Mouse (Mus musculus) cortical plate, adult 2 months (tissue): ENCODE results near the gene Dhx58. TPM values are rescaled to one million over a fixed set of nuclear protein-coding genes. Genes with fewer than 3 reads are reported as not detected.
"Not testable (repeated sequence)": the region's sequence is repeated elsewhere in the genome, so short reads cannot be mapped to it uniquely, and the experiment has no call there.

Experiments
- H3K27ac ChIP-seq: fragments of 200-500 bp; 2 replicates; pipeline ENCODE4 v1.5.1; 2012; ENCODE audit warnings: low read length, control low read depth, inconsistent platforms; ENCODE audit not compliant: insufficient read depth
- H3K4me1 ChIP-seq: fragments of 200-500 bp; 2 replicates; pipeline ENCODE4 v1.6.1; 2011; ENCODE audit warnings: low read length; ENCODE audit not compliant: control insufficient read depth, insufficient read depth
- H3K4me3 ChIP-seq: fragments of 200-500 bp; 2 replicates; pipeline ENCODE4 v1.5.1; 2011; ENCODE audit warnings: mild to moderate bottlenecking, low read length, control low read depth; ENCODE audit not compliant: insufficient read depth
- CTCF ChIP-seq: fragments of 200-500 bp; IDR thresholded peaks from 2 replicates; pipeline ENCODE4 v1.5.1; 2011; ENCODE audit warnings: mild to moderate bottlenecking, control low read depth, low read length; ENCODE audit not compliant: insufficient read depth; ENCODE audit errors: extremely low read depth
- POLR2A ChIP-seq: fragments of 200-500 bp; IDR thresholded peaks from 2 replicates; pipeline ENCODE4 v1.6.1; 2011; ENCODE audit warnings: mild to moderate bottlenecking, low read length, control low read depth; ENCODE audit not compliant: insufficient read depth; ENCODE audit errors: extremely low read depth
- polyA plus RNA-seq: library from polyadenylated mRNA; depleted of rRNA; stranded (reverse); fragments of >200 nt; gene quantifications from 2 replicates; pipeline ENCODE4 v1.2.3, GENCODE M21; 2012; rRNA removed

Dhx58 gene
- polyA plus RNA-seq, 1 experiment: 3.3 TPM

GRCm38 (mm10) chr11:100659806-100660205 lies 44.3 kb downstream of the Dhx58 start:
- no peak for TF ChIP-seq CTCF
- TF ChIP-seq POLR2A: no peak
- no peak overlapping the region for H3K27ac ChIP-seq
- H3K4me3 ChIP-seq: no peak overlapping the region
- H3K4me1 ChIP-seq: peaks cover 2% of the 10 kb centered on the region; the same call in 1 of the 2 replicates

GRCm38 (mm10) chr11:100656458-100656857 lies 47.6 kb downstream of the Dhx58 start:
- Histone ChIP-seq H3K4me3 (no peak overlapping the region), H3K4me1 (peaks cover 2% of the 10 kb centered on the region; the same call in 1 of the 2 replicates), H3K27ac (no peak overlapping the region)
- TF ChIP-seq CTCF: no peak
- no peak for TF ChIP-seq POLR2A

- H3K4me3 ChIP-seq, H3K27ac ChIP-seq, H3K4me1 ChIP-seq: not testable (repeated sequence)
Measured at GRCm38 (mm10) chr11:100655589-100655988, 48.5 kb downstream of the Dhx58 start.

- no peak overlapping the region for H3K4me3 ChIP-seq
- H3K27ac ChIP-seq: no peak overlapping the region
- peaks cover 2% of the 10 kb centered on the region; the same call in 1 of the 2 replicates for H3K4me1 ChIP-seq
- TF ChIP-seq CTCF (no peak), POLR2A (no peak)
Measured at GRCm38 (mm10) chr11:100651748-100652147, 52.3 kb downstream of the Dhx58 start.

- H3K4me3 ChIP-seq: no peak overlapping the region
- peaks cover 2% of the 10 kb centered on the region; the same call in 1 of the 2 replicates for H3K4me1 ChIP-seq
- TF ChIP-seq CTCF (no peak), POLR2A (no peak)
- no peak overlapping the region for H3K27ac ChIP-seq
Measured at GRCm38 (mm10) chr11:100651205-100651604, 52.9 kb downstream of the Dhx58 start.

GRCm38 (mm10) chr11:100648405-100648804 lies 55.7 kb downstream of the Dhx58 start:
- TF ChIP-seq CTCF (no peak), POLR2A (no peak)
- Histone ChIP-seq H3K4me1 (no peaks in the 10 kb centered on the region), H3K4me3 (no peak overlapping the region), H3K27ac (no peak overlapping the region)

GRCm38 (mm10) chr11:100646265-100646664 lies 57.8 kb downstream of the Dhx58 start:
- Histone ChIP-seq H3K4me3 (no peak overlapping the region), H3K27ac (no peak overlapping the region), H3K4me1 (no peaks in the 10 kb centered on the region)
- no peak for TF ChIP-seq POLR2A
- peak; percentile 38; the same call in 1 of the 2 replicates for TF ChIP-seq CTCF

Other genes starting within 250 kb of the Dhx58 start
- 13.8 TPM in 2 replicates for gene Klhl11, start 231.5 kb downstream of the Dhx58 start, polyA plus RNA-seq
- gene Acly, start 176.3 kb downstream of the Dhx58 start, polyA plus RNA-seq: 87.1 and 94.6 TPM in 2 replicates
- 1.8 and 2.0 TPM in 2 replicates for gene Ttc25, start 158.7 kb downstream of the Dhx58 start, polyA plus RNA-seq
- 396 and 492 TPM in 2 replicates for gene Cnp, start 129.4 kb downstream of the Dhx58 start, polyA plus RNA-seq
- 19.6 and 20.9 TPM in 2 replicates for gene Nkiras2, start 85.0 kb downstream of the Dhx58 start, polyA plus RNA-seq
- gene Dnajc7, start 84.1 kb downstream of the Dhx58 start, polyA plus RNA-seq: 165 and 175 TPM in 2 replicates
- gene Zfp385c, start 11.8 kb downstream of the Dhx58 start, polyA plus RNA-seq: 0.17 and 0.62 TPM in 2 replicates
- gene Kat2a, start 8.2 kb upstream of the Dhx58 start, polyA plus RNA-seq: 64.4 and 65.2 TPM in 2 replicates
- gene Hspb9, start 9.6 kb upstream of the Dhx58 start, polyA plus RNA-seq: 0.19 TPM in 1 of 2 replicates, not detected in the other
- 196 and 207 TPM in 2 replicates for gene Rab5c, start 33.9 kb upstream of the Dhx58 start, polyA plus RNA-seq
- gene Kcnh4, start 55.7 kb upstream of the Dhx58 start, polyA plus RNA-seq: 23.4 and 25.4 TPM in 2 replicates
- 0.29 and 0.78 TPM in 2 replicates for gene Hcrt, start 58.7 kb upstream of the Dhx58 start, polyA plus RNA-seq
- gene Ghdc, start 66.7 kb upstream of the Dhx58 start, polyA plus RNA-seq: 7.5 and 8.6 TPM in 2 replicates
- gene Stat5b, start 146.5 kb upstream of the Dhx58 start, polyA plus RNA-seq: 17.3 and 19.7 TPM in 2 replicates
- gene Stat5a, start 155.1 kb upstream of the Dhx58 start, polyA plus RNA-seq: 1.5 and 2.0 TPM in 2 replicates
- gene Stat3, start 235.3 kb upstream of the Dhx58 start, polyA plus RNA-seq: 33.0 and 38.9 TPM in 2 replicates